Comparison of ENCODE assay signal across 8 mouse cellular contexts in the genomic region with DNA sequence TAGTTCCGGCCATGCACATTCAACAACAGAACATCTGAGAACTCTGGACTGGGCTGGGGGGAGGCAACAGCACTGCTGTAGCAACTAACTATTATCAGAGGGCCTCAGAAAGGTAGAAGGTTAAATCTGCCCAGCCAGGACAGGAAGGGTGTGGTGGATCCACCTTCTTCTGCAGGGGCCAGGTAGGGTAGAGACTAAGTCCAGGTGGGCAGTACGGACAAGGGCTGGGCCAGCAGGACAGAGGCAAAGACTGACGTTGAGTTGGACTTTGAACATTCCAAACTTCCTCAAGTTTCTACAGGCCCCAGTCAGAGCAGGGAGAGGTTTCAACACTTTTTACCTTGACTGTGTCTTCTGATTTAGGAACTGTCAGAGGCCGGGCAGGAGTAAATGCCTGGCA. TPM values are rescaled to one million over a fixed set of nuclear protein-coding genes. Genes with fewer than 3 reads are reported as not detected.
DNase-seq lines count a peak whose midpoint lies in the region; ATAC-seq and TF ChIP-seq lines count a peak whose summit lies in the region.
"Had no signal": no experiment of that assay in that cellular context is flagged by ENCODE, and none has a peak within 500 bp of the region (broad histone marks: within the 10 kb centered on the region; RNA-seq: fewer than 3 reads in every experiment).

No protein-coding gene starts in this region.

- no peak overlapping the region for H3K9ac ChIP-seq in heart, postnatal 0 days (replicated peaks; ENCODE audit: low read depth, low read length)
- H3K9ac ChIP-seq in embryonic facial prominence, embryonic 13.5 days, result no peak overlapping the region
- peak overlapping the region; percentile 81 for H3K9ac ChIP-seq in intestine, embryonic 16.5 days (ENCODE audit: low read depth, low read length)
- peak overlapping the region; percentile 73 for H3K9ac ChIP-seq in midbrain, postnatal 0 days (replicated peaks; ENCODE audit: low read length, poor library complexity, severe bottlenecking)

- no peak for TF ChIP-seq CTCF in heart, postnatal 0 days (IDR thresholded peaks at IDR 0.05; ENCODE audit: low read depth)
- TF ChIP-seq CTCF in midbrain, postnatal 0 days (IDR thresholded peaks at IDR 0.05), result no peak

- peaks cover 78% of the 10 kb centered on the region for H3K4me1 ChIP-seq in heart, postnatal 0 days (ENCODE audit: control insufficient read depth, insufficient read depth)
- H3K4me1 ChIP-seq in embryonic facial prominence, embryonic 13.5 days, result peaks cover 72% of the 10 kb centered on the region
- peaks cover 77% of the 10 kb centered on the region for H3K4me1 ChIP-seq in intestine, embryonic 16.5 days (ENCODE audit: control insufficient read depth, insufficient read depth, low read length)
- peaks cover 7% of the 10 kb centered on the region; the same call in 1 of the 2 replicates for H3K4me1 ChIP-seq in midbrain, postnatal 0 days (ENCODE audit: insufficient read depth, low read length)

- H3K4me2 ChIP-seq in heart, postnatal 0 days (ENCODE audit: low read depth, low read length), result peak overlapping the region; percentile 74
- H3K4me2 ChIP-seq in embryonic facial prominence, embryonic 13.5 days, result peak overlapping the region; percentile 98
- peak overlapping the region; percentile 60 for H3K4me2 ChIP-seq in intestine, embryonic 16.5 days (ENCODE audit: low read depth, low read length)
- peak overlapping the region; percentile 71 for H3K4me2 ChIP-seq in midbrain, postnatal 0 days (ENCODE audit: low read depth, low read length, poor library complexity, severe bottlenecking)

- DNase-seq in heart, postnatal 0 days (ENCODE audit: low spot score), result no peak
- DNase-seq in heart, postnatal 36 days, result no peak
- no peak for DNase-seq in midbrain, postnatal 0 days (ENCODE audit: low spot score)
- no peak for DNase-seq in urinary bladder, postnatal 10 days (ENCODE audit: low spot score)
- DNase-seq in gastrocnemius, postnatal 14 days, result no peak
- DNase-seq: spleen, adult 18-20 months had no signal

- no peak for ATAC-seq in heart, postnatal 0 days (ENCODE audit: insufficient read depth, low read depth)
- ATAC-seq in embryonic facial prominence, embryonic 13.5 days (ENCODE audit: insufficient number of reproducible peaks, insufficient read depth, low FRiP score, low TSS enrichment, low read depth), result no peak
- ATAC-seq in intestine, embryonic 16.5 days, result peak; percentile 73
- ATAC-seq in midbrain, postnatal 0 days (ENCODE audit: low FRiP score), result no peak

- H3K9me3 ChIP-seq in heart, postnatal 0 days (replicated peaks; ENCODE audit: control insufficient read depth, low read length), result no peaks in the 10 kb centered on the region
- H3K9me3 ChIP-seq in embryonic facial prominence, embryonic 13.5 days, result no peaks in the 10 kb centered on the region
- no peaks in the 10 kb centered on the region for H3K9me3 ChIP-seq in intestine, embryonic 16.5 days (ENCODE audit: control insufficient read depth, low read length)
- H3K9me3 ChIP-seq in midbrain, postnatal 0 days (ENCODE audit: low read length), result no peaks in the 10 kb centered on the region

- no peaks in the 10 kb centered on the region for H3K27me3 ChIP-seq in heart, postnatal 0 days (ENCODE audit: control insufficient read depth, insufficient read depth, low read length)
- H3K27me3 ChIP-seq in embryonic facial prominence, embryonic 13.5 days, result peaks cover 68% of the 10 kb centered on the region
- H3K27me3 ChIP-seq in intestine, embryonic 16.5 days (replicated peaks; ENCODE audit: control insufficient read depth, insufficient read depth, low read length), result no peaks in the 10 kb centered on the region
- H3K27me3 ChIP-seq in midbrain, postnatal 0 days (ENCODE audit: insufficient read depth, low read length), result no peaks in the 10 kb centered on the region

- H3K27ac ChIP-seq in heart, postnatal 0 days (ENCODE audit: low read depth), result no peak overlapping the region
- no peak overlapping the region for H3K27ac ChIP-seq in embryonic facial prominence, embryonic 13.5 days
- H3K27ac ChIP-seq in intestine, embryonic 16.5 days (ENCODE audit: low read length), result peak overlapping the region; percentile 94
- no peak overlapping the region for H3K27ac ChIP-seq in midbrain, postnatal 0 days (ENCODE audit: low read depth, low read length)

- TF ChIP-seq EP300 in heart, postnatal 0 days (IDR thresholded peaks at IDR 0.05; ENCODE audit: low read depth), result no peak

- intact Hi-C loops in heart, postnatal 36 days (cut with DNase I), result loop anchor here (2.0 kb wide), 1 partner anchor 26 kb away; no protein-coding TSS in a partner anchor
- intact Hi-C loops in gastrocnemius, postnatal 14 days (cut with DNase I; ENCODE audit: low total_unique reads), result no loop called here

- H3K36me3 ChIP-seq in heart, postnatal 0 days (replicated peaks; ENCODE audit: control insufficient read depth, insufficient read depth, low read length), result no peaks in the 10 kb centered on the region
- no peaks in the 10 kb centered on the region for H3K36me3 ChIP-seq in embryonic facial prominence, embryonic 13.5 days
- no peaks in the 10 kb centered on the region for H3K36me3 ChIP-seq in intestine, embryonic 16.5 days (ENCODE audit: control insufficient read depth, insufficient read depth, low read length)
- H3K36me3 ChIP-seq in midbrain, postnatal 0 days (ENCODE audit: insufficient read depth, low read length), result no peaks in the 10 kb centered on the region

- WGBS in heart, postnatal 0 days, result 67% methylated on average over 4 of the region's 4 CpGs
- 72% methylated on average over 4 of the region's 4 CpGs for WGBS in embryonic facial prominence, embryonic 13.5 days
- 23% methylated on average over 4 of the region's 4 CpGs for WGBS in intestine, embryonic 16.5 days
- WGBS in midbrain, postnatal 0 days, result 77% methylated on average over 4 of the region's 4 CpGs

- no peak overlapping the region for H3K4me3 ChIP-seq in heart, postnatal 0 days (ENCODE audit: low read depth, low read length)
- peak overlapping the region; percentile 64 for H3K4me3 ChIP-seq in embryonic facial prominence, embryonic 13.5 days
- peak overlapping the region; percentile 65 for H3K4me3 ChIP-seq in intestine, embryonic 16.5 days (ENCODE audit: low read length)
- H3K4me3 ChIP-seq in midbrain, postnatal 0 days (ENCODE audit: low read depth, low read length), result peak overlapping the region; percentile 81

RNA-seq across cellular contexts. Expression of a gene that starts 1.9 kb away (rescaled TPM):
- total RNA-seq in heart, postnatal 0 days (2014; rRNA removed; ENCODE audit: low replicate concordance), result 12.2 and 47.8 TPM in 2 replicates
- 6.6 and 7.2 TPM in 2 replicates for polyA plus RNA-seq in heart, postnatal 0 days (2015; fragmentation: Nextera tagmentation; extraction: Ambion mirVana)
- total RNA-seq in heart, postnatal 36 days (2021), result 10 to 100 TPM; 11.2 to 11.4 TPM
- polyA plus RNA-seq in embryonic facial prominence, embryonic 13.5 days (2015; fragmentation: Nextera tagmentation; extraction: Ambion mirVana), result 7.0 and 9.2 TPM in 2 replicates
- polyA plus RNA-seq in intestine, embryonic 16.5 days (2015; fragmentation: Nextera tagmentation; extraction: Ambion mirVana), result 35.7 and 39.9 TPM in 2 replicates
- total RNA-seq in midbrain, postnatal 0 days (2014; rRNA removed), result 33.2 and 38.3 TPM in 2 replicates
- 11.2 and 12.3 TPM in 2 replicates for polyA plus RNA-seq in midbrain, postnatal 0 days (2015; fragmentation: Nextera tagmentation; extraction: Ambion mirVana)
- total RNA-seq in gastrocnemius, postnatal 14 days (2021), result 1 to 10 TPM; 3.5 to 4.0 TPM

RNA-seq across cellular contexts. Expression of a gene that starts 33.5 kb away (rescaled TPM):
- 121 and 168 TPM in 2 replicates for total RNA-seq in heart, postnatal 0 days (2014; rRNA removed; ENCODE audit: low replicate concordance)
- 179 and 186 TPM in 2 replicates for polyA plus RNA-seq in heart, postnatal 0 days (2015; fragmentation: Nextera tagmentation; extraction: Ambion mirVana)
- total RNA-seq in heart, postnatal 36 days (2021), result 100 to 1,000 TPM; 439 to 481 TPM
- polyA plus RNA-seq in embryonic facial prominence, embryonic 13.5 days (2015; fragmentation: Nextera tagmentation; extraction: Ambion mirVana), result 33.2 and 33.7 TPM in 2 replicates
- polyA plus RNA-seq in intestine, embryonic 16.5 days (2015; fragmentation: Nextera tagmentation; extraction: Ambion mirVana), result 42.2 and 48.2 TPM in 2 replicates
- total RNA-seq in midbrain, postnatal 0 days (2014; rRNA removed), result 14.1 and 18.1 TPM in 2 replicates
- polyA plus RNA-seq in midbrain, postnatal 0 days (2015; fragmentation: Nextera tagmentation; extraction: Ambion mirVana), result 30.8 and 32.7 TPM in 2 replicates
- 100 to 1,000 TPM; 330 to 344 TPM for total RNA-seq in gastrocnemius, postnatal 14 days (2021)

RNA-seq across cellular contexts. Expression of a gene that starts 45.2 kb away (rescaled TPM):
- not detected in 2 replicates for total RNA-seq in heart, postnatal 0 days (2014; rRNA removed; ENCODE audit: low replicate concordance)
- polyA plus RNA-seq in heart, postnatal 0 days (2015; fragmentation: Nextera tagmentation; extraction: Ambion mirVana), result not detected in 2 replicates
- total RNA-seq in heart, postnatal 36 days (2021), result not detected
- polyA plus RNA-seq in embryonic facial prominence, embryonic 13.5 days (2015; fragmentation: Nextera tagmentation; extraction: Ambion mirVana), result 21.5 and 30.8 TPM in 2 replicates
- 0.64 and 0.71 TPM in 2 replicates for polyA plus RNA-seq in intestine, embryonic 16.5 days (2015; fragmentation: Nextera tagmentation; extraction: Ambion mirVana)
- total RNA-seq in midbrain, postnatal 0 days (2014; rRNA removed), result 0.33 TPM in 1 of 2 replicates, not detected in the other
- polyA plus RNA-seq in midbrain, postnatal 0 days (2015; fragmentation: Nextera tagmentation; extraction: Ambion mirVana), result not detected in 2 replicates
- total RNA-seq in gastrocnemius, postnatal 14 days (2021), result not detected

Comparison
In these comparisons a context has a peak if more than half of its experiments do, and no peak if none do; other contexts are left out.
1. H3K9ac ChIP-seq: peak in intestine, embryonic 16.5 days (single experiment) and midbrain, postnatal 0 days (single experiment); none in heart, postnatal 0 days (single experiment) and embryonic facial prominence, embryonic 13.5 days (single experiment).
2. Peak in every context shown above with its lines, with median percentiles within 50 percentile points of each other: H3K4me2 ChIP-seq.